Mouse (Mus musculus) small intestine, adult 2 months (tissue): ENCODE measurements around the gene Gm28539.

ENCODE experiments used
- CTCF ChIP-seq: fragments of 200-500 bp; IDR thresholded peaks from 2 replicates; pipeline ENCODE4 v1.5.1; 2012; ENCODE audit warnings: low read depth, mild to moderate bottlenecking, control low read depth, inconsistent platforms, low read length, moderate library complexity, mixed read lengths; ENCODE audit not compliant: insufficient replicate concordance, insufficient read length; ENCODE audit errors: extremely low read depth
- POLR2A ChIP-seq: fragments of 200-500 bp; IDR thresholded peaks from 2 replicates; pipeline ENCODE4 v1.6.1; 2012; ENCODE audit warnings: low read depth, mild to moderate bottlenecking, control low read depth, inconsistent platforms, low read length, moderate library complexity

DNA sequence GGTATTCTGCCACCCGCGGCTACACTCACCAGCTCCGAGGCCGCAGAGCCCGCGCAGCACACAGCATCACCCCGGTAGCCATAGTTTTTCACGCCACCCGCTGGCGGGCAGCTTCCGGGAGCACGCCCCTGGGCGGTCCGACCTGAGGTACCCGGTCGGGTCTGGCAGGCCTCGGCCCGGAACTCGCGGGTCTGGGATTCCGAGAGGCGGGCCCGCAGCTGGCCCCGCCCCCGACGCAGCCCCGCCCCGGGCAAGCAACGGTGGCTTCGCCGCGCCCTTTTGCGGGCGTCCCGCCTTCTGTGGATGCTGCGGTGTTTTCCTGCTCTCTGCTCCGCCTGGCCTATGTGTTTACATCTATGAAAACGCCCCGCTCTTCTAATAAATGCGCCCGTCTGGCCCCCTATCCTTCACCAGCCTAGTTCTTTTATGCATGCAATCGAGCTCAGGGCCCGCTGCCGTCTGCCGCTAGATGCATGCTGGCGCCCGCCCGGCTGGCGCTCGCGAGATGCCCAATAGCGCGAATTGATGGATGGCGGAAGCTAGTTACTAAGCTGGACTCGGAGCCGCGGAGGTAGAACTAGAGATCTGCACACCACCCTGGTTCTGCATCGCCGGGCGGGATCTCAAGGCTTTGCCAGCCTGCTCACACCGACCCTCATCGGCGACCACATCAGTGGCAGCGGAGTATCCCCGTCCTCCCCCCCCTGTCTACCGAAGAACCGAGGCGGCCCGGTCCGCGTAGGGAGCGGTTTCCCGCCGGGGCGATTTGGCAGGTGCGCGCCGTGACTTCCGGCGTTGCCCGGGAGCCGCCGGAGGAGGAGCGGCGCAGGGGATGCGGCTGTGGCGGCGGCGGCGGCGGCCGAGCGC lies 40.3 kb downstream of the Gm28539 start, which contains the start of the genes Mrpl40 and Hira:
- TF ChIP-seq POLR2A (peak; percentile 75), CTCF (no peak)
